Mouse (Mus musculus) hindbrain, embryonic 15.5 days (tissue): ENCODE data around the gene 2010300C02Rik. TPM values are rescaled to one million over a fixed set of nuclear protein-coding genes. Genes with fewer than 3 reads are reported as not detected.
"Not testable (repeated sequence)": the region's sequence is repeated elsewhere in the genome, so short reads cannot be mapped to it uniquely, and the experiment has no call there.

Experiments
- ATAC-seq: fragments of 200-750 bp; cut with Nextera tagmentation; 2 replicates; pipeline ENCODE4 v1.8.0; 2017; ENCODE audit warnings: low read depth, moderate number of reproducible peaks, moderate TSS enrichment; ENCODE audit not compliant: low FRiP score
- H3K27ac ChIP-seq: fragments of 300-500 bp; sonication (generic); replicated peaks from 2 replicates; pipeline ENCODE4 v1.5.1; 2015; ENCODE audit warnings: mild to moderate bottlenecking, inconsistent platforms
- H3K27me3 ChIP-seq: fragments of 300-500 bp; sonication (generic); 2 replicates; pipeline ENCODE4 v1.6.1; 2015; ENCODE audit warnings: control low read depth, inconsistent platforms
- H3K36me3 ChIP-seq: fragments of 300-500 bp; sonication (generic); 2 replicates; pipeline ENCODE4 v1.6.1; 2015; ENCODE audit warnings: control low read depth, inconsistent platforms
- H3K4me1 ChIP-seq: fragments of 300-500 bp; sonication (generic); replicated peaks from 2 replicates; pipeline ENCODE4 v1.6.1; 2015; ENCODE audit warnings: control low read depth, inconsistent platforms
- H3K4me2 ChIP-seq: fragments of 300-500 bp; sonication (generic); 2 replicates; pipeline ENCODE4 v1.6.1; 2015; ENCODE audit warnings: moderate library complexity, mild to moderate bottlenecking, inconsistent platforms
- H3K4me3 ChIP-seq: fragments of 300-500 bp; sonication (generic); 2 replicates; pipeline ENCODE4 v1.5.1; 2015; ENCODE audit warnings: mild to moderate bottlenecking, inconsistent platforms
- H3K9ac ChIP-seq: fragments of 300-500 bp; sonication (generic); 2 replicates; pipeline ENCODE4 v1.6.1; 2015; ENCODE audit warnings: inconsistent platforms
- H3K9me3 ChIP-seq: fragments of 300-500 bp; sonication (generic); 2 replicates; pipeline ENCODE4 v1.6.1; 2016; ENCODE audit warnings: control low read depth, inconsistent platforms
- WGBS: fragments of 180-500 bp; shearing (Covaris S2); methylation state at CpG from one replicate; pipeline ENCODE4 v1.1.7; 2015; 5-methylcytosine and 5-hydroxymethylcytosine counted together
- polyA plus RNA-seq: library from polyadenylated mRNA; unstranded; fragments of >200 nt; fragmentation: Nextera tagmentation; extraction: Ambion mirVana; gene quantifications from 2 replicates; pipeline ENCODE4 v1.2.1, GENCODE M21; 2015

The 2010300C02Rik gene
- polyA plus RNA-seq, 1 experiment from 2014 or later, result 3.2 TPM

DNA sequence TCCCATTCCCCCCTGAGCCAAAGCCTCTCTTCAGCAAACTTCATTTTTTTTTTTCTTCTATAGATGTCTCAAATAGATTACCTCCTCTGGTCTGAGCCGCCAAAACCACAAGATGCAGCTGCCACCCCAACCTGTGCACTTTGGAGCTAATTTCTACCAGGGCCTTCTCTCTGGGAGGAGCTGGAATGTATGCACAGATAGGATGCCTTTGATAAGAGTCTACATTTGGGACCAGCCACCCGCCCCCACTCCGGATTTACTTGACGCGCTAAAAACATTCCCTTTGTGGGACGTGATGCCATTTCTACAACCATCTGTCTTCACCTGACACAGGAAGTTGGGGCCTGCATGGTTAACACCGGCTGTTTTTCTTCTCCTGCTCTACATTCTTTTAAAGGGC is 105.0 kb downstream of the 2010300C02Rik start:
- WGBS, result 76% methylated on average over 7 of the region's 7 CpGs
- ATAC-seq, result no peak
- Histone ChIP-seq H3K9me3 (no peaks in the 10 kb centered on the region), H3K27me3 (no peaks in the 10 kb centered on the region), H3K4me1 (peaks cover 12% of the 10 kb centered on the region), H3K27ac (no peak overlapping the region), H3K4me2 (no peak overlapping the region), H3K9ac (no peak overlapping the region), H3K4me3 (no peak overlapping the region), H3K36me3 (no peaks in the 10 kb centered on the region)

DNA sequence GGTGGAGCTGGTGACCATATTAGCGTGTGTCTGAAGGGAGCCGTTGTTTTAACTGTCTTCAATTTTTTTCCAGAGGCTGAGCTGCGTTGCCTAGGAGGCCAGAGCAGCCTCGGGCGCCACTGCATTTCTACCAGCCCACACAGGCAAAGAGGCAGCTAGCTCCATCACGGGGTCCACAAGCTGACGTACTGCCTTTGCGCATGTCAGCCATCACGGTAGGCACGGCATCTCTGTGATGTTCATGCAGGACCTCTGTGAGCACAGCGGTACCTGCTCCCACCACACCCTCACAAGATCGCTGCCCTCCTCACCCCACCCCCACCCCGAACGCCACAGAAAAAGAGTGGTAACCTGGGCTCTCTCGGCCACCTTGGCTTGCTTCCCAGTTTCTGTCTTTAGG is 105.8 kb downstream of the 2010300C02Rik start:
- no peaks in the 10 kb centered on the region for H3K27me3 ChIP-seq
- no peak overlapping the region for H3K9ac ChIP-seq
- peak overlapping the region; percentile 62 for H3K27ac ChIP-seq
- H3K4me1 ChIP-seq, result peaks cover 12% of the 10 kb centered on the region
- H3K4me3 ChIP-seq, result no peak overlapping the region
- ATAC-seq, result peak; percentile 69; the same call in 1 of the 2 replicates
- peak overlapping the region; percentile 32 for H3K4me2 ChIP-seq
- no peaks in the 10 kb centered on the region for H3K9me3 ChIP-seq
- WGBS, result 58% methylated on average over 15 of the region's 15 CpGs
- H3K36me3 ChIP-seq, result no peaks in the 10 kb centered on the region

DNA sequence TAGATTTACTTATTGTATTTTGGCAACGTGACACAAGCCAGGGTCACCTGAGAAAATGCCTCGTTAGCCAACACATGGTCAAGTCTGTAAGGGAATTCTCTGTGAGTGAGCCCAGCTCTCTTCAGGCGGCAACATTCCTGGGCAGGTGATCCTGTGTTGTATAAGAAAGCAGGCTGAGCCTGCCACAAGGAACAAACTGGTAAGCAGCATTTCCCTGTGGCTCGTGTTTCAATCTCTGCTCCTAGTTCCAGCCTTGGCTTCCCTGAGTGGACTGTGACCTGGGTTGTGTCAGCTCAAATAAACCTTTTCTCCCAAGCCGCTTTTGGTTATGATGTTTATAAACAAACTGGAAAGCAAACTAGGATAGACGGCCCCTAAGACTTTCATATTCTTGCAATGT is 108.9 kb downstream of the 2010300C02Rik start:
- 86% methylated on average over 6 of the region's 6 CpGs for WGBS
- Histone ChIP-seq H3K4me1 (peaks cover 12% of the 10 kb centered on the region), H3K27ac (no peak overlapping the region), H3K9me3 (no peaks in the 10 kb centered on the region), H3K36me3 (no peaks in the 10 kb centered on the region), H3K4me2 (no peak overlapping the region), H3K9ac (no peak overlapping the region), H3K4me3 (no peak overlapping the region), H3K27me3 (no peaks in the 10 kb centered on the region)
- no peak for ATAC-seq

DNA sequence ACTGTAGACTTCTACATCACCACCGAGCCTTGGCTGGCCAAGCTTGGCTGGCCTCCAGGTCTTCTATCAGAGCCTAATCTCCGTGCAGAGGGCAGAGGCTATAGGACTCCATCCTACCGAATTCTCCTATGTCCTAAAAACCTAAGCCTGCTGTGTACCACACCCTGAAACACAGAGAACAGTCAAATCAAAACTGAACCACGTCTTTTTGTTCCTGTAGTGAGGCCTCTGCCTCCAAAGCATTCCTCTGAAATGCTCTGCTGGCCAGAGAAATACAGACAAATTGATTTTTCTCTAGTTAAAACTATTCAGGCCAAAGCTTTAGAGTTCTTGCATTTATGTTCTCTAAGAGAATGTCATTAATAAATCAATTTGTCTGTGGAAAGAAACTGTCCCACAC is 109.6 kb downstream of the 2010300C02Rik start:
- H3K36me3 ChIP-seq, result no peaks in the 10 kb centered on the region
- H3K9me3 ChIP-seq, result no peaks in the 10 kb centered on the region
- H3K27ac ChIP-seq, result no peak overlapping the region
- peaks cover 12% of the 10 kb centered on the region for H3K4me1 ChIP-seq
- no peak overlapping the region for H3K4me2 ChIP-seq
- no peaks in the 10 kb centered on the region for H3K27me3 ChIP-seq
- no peak overlapping the region for H3K9ac ChIP-seq
- no peak overlapping the region for H3K4me3 ChIP-seq
- 69% methylated on average over 4 of the region's 4 CpGs for WGBS
- ATAC-seq, result no peak

DNA sequence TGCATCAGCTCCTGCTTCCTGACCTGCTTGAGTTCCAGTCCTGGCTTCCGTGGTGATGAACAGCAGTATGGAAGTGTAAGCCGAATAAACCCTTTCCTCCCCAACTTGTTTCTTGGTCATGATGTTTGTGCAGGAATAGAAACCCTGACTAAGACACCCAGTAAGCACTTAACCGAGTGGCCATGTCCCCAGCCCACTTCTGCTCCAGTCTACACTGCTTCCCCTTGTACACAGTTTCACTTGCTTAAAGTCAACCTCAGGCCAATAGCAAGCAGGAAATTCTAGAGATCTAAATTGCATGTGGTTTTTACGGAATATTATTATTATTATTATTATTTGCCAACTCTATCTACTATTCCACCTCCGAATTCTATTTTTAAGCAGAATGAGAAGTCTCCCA is 114.2 kb downstream of the 2010300C02Rik start:
- not testable (repeated sequence) for H3K27me3 ChIP-seq, ATAC-seq, H3K4me3 ChIP-seq, H3K27ac ChIP-seq, H3K9me3 ChIP-seq, H3K36me3 ChIP-seq, H3K4me1 ChIP-seq, H3K9ac ChIP-seq, H3K4me2 ChIP-seq
- 93% methylated on average over 4 of the region's 5 CpGs for WGBS

DNA sequence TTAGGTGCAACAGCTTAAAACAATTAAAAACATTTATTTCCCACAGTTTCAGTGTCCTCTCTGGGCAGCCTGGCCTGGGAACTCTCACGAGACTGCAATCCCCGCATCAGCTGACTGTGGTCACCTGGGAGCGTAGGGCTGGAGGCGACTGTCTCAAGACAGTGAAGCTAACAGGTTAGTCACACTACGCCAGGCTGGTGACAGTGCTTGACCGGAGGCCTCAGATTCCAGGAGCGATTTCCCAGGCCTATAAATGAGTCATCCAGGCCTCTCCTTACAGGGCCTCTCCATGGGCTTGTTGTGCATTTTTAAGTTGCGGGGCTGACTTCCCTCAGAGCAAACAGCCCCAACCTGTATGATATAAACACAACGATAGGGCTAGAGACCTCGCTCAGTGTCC is 116.7 kb downstream of the 2010300C02Rik start:
- no peak overlapping the region for H3K9ac ChIP-seq
- 95% methylated on average over 10 of the region's 10 CpGs for WGBS
- H3K4me3 ChIP-seq, result no peak overlapping the region
- no peaks in the 10 kb centered on the region for H3K36me3 ChIP-seq
- no peaks in the 10 kb centered on the region for H3K4me1 ChIP-seq
- ATAC-seq, result no peak
- H3K27ac ChIP-seq, result no peak overlapping the region
- no peaks in the 10 kb centered on the region for H3K27me3 ChIP-seq
- H3K9me3 ChIP-seq, result no peaks in the 10 kb centered on the region
- no peak overlapping the region for H3K4me2 ChIP-seq

DNA sequence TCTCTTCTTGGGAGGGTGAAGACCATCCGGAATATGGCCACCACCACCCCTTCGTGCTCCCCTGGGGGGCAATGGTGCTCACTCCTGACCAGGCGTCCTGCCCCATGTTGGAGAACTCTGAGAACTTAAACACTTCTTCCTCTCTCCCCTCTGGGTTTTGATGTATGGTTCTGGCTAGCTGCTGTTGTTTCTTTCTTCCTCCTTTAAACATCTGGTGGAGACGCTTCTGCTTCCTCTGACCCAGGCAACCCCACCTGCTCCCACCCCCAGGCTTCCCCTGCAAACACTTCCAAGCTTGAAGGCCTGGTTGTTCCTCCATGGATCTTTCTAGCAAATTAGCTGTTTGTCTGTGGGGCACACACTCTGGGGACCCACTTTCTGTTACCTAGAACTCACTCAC is 117.6 kb downstream of the 2010300C02Rik start:
- H3K36me3 ChIP-seq, result no peaks in the 10 kb centered on the region
- H3K27ac ChIP-seq, result no peak overlapping the region
- no peak overlapping the region for H3K4me3 ChIP-seq
- H3K4me2 ChIP-seq, result no peak overlapping the region
- no peak for ATAC-seq
- no peaks in the 10 kb centered on the region for H3K9me3 ChIP-seq
- no peaks in the 10 kb centered on the region for H3K27me3 ChIP-seq
- 93% methylated on average over 4 of the region's 4 CpGs for WGBS
- H3K4me1 ChIP-seq, result no peaks in the 10 kb centered on the region
- no peak overlapping the region for H3K9ac ChIP-seq

DNA sequence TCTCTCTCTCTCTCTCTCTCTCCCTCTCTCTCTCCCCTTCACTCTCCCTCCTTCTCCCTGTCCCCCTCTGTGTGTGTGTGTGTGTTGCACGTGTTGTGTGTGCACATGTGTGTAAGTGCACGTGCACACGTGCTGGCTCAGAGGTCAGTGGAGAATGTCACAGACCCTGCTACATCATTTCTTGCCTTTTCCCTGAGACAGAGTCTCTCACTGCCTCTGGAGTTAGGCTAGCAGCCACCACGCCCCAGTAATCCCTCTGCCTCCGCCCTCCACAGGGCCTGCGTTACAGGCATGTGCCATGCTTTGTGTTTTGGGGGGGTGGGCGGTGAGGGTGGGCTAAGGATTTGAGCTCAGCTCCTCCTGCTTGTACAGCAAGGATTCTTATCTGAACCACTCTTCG is 118.4 kb downstream of the 2010300C02Rik start:
- H3K4me2 ChIP-seq, result no peak overlapping the region
- H3K27me3 ChIP-seq, result no peaks in the 10 kb centered on the region
- H3K27ac ChIP-seq, result no peak overlapping the region
- 89% methylated on average over 8 of the region's 8 CpGs for whole genome bisulfite sequencing
- no peak overlapping the region for H3K9ac ChIP-seq
- no peaks in the 10 kb centered on the region for H3K9me3 ChIP-seq
- no peaks in the 10 kb centered on the region for H3K4me1 ChIP-seq
- no peak overlapping the region for H3K4me3 ChIP-seq
- H3K36me3 ChIP-seq, result no peaks in the 10 kb centered on the region
- ATAC-seq, result no peak

DNA sequence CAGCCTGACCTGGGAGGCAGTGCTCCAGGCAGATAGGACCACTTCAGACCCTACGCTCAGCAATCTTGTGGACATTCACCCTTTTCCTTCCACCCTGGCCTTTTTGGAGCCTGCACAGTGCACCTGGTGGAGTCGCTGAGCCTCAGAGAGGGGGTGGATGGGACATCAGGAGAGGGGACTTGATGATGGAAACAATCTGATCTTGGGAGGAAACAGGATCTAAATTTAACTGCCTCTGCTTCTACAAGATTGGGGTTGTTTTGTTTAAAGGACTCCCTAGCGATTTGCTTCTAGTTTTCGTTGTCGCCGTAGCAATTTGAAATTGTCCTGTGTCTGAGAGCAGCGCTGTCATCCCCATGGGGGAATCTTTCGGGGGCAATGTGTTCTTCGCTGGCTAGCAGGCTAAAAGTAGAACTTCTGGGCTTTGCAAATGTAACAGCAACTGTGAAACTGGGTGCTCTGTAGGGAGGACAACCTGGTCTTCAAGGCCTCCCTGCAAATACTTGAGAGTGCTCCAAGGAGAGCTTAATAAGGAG is 119.2 kb downstream of the 2010300C02Rik start:
- no peak overlapping the region for H3K9ac ChIP-seq
- ATAC-seq, result no peak
- H3K27me3 ChIP-seq, result no peaks in the 10 kb centered on the region
- no peak overlapping the region for H3K4me3 ChIP-seq
- H3K4me2 ChIP-seq, result no peak overlapping the region
- H3K27ac ChIP-seq, result no peak overlapping the region
- 65% methylated on average over 9 of the region's 9 CpGs for WGBS
- H3K4me1 ChIP-seq, result no peaks in the 10 kb centered on the region
- H3K9me3 ChIP-seq, result no peaks in the 10 kb centered on the region
- no peaks in the 10 kb centered on the region for H3K36me3 ChIP-seq

DNA sequence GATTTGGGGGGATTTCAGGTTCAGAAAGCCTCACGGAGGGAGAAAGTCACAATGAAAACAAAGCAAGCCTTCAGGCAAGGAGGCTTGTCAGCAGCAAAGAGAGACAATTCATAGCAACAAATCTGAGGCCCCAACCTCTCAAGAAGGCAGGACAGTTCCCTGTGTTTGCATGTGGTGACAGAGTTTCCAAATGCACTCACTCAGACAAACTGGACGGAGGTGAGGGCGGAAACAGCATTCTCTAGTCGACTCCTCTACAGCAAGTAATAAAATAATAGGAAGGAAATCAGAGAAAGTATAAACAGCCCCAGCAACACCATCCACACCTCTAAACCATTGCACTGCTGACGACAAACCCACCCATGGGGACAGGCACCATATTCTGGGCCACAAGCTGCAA is 120.9 kb downstream of the 2010300C02Rik start:
- Histone ChIP-seq H3K4me1 (no peaks in the 10 kb centered on the region), H3K27ac (no peak overlapping the region), H3K36me3 (no peaks in the 10 kb centered on the region), H3K9ac (no peak overlapping the region), H3K27me3 (no peaks in the 10 kb centered on the region), H3K4me2 (no peak overlapping the region), H3K9me3 (no peaks in the 10 kb centered on the region), H3K4me3 (no peak overlapping the region)
- no peak for ATAC-seq
- 83% methylated on average over 5 of the region's 5 CpGs for WGBS

DNA sequence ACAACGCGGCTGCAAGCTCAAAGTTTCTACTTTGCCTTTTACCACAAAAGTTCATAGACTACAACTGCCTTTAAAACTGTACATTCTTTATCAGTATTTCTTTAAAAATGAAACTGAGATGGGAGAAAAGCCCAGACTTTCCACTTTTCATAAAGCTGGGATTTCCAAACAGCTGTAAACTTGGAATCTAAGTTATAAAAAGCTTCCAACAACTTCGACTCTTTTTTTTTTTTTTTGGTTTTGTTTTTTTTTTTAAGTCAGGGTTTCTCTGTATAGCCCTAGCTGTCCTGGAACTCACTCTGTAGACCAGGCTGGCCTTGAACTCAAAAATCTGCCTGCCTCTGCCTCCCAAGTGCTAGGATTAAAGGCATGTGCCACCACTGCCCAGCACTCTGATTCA is 125.1 kb downstream of the 2010300C02Rik start:
- 94% methylated on average over 3 of the region's 3 CpGs for WGBS
- H3K4me3 ChIP-seq, H3K4me2 ChIP-seq, H3K9me3 ChIP-seq, H3K27me3 ChIP-seq, H3K36me3 ChIP-seq, ATAC-seq, H3K9ac ChIP-seq, H3K4me1 ChIP-seq, H3K27ac ChIP-seq: not testable (repeated sequence)

DNA sequence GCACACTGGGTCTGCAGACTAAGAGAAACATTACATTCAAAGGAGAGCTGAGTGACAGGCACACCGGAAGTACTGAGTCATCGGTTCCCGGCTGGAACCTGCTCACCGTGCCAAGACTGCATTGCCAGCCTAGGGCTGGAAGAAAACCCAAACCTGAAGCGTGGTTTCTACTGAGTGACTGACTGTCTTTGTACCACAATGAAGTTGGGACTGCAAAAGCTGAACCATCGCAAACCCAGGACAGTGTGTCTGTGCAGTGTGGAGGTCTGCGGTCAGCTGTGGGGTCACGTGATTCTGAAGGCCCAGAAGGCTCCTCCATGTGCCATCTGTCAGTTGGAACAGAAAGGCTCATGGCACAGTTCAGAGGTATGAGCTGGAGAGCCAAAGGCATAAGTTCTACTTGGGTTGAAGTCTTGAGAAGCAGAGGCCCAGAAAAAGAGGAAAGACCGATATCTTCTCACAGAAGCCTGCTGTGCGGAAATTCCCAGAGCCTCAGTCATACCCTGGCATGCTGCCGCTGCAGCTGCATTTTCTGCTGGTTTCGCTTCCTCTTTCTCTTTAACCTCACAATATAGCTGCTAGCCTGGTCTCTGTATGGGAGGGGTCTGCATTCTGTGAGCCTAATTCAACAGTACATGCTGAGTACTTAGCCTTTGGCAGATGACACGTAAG is 133.9 kb downstream of the 2010300C02Rik start:
- ATAC-seq, result no peak
- 0 out of 2 replicates have a peak overlapping the region, but pooled peaks have one; percentile 11 for H3K27ac ChIP-seq
- WGBS, result 79% methylated on average over 13 of the region's 13 CpGs

More for the DNA sequence above, 133.9 kb downstream of the 2010300C02Rik start:
- H3K36me3 ChIP-seq, result no peaks in the 10 kb centered on the region
- H3K9me3 ChIP-seq, result no peaks in the 10 kb centered on the region
- no peak overlapping the region for H3K4me2 ChIP-seq
- H3K9ac ChIP-seq, result no peak overlapping the region
- H3K4me3 ChIP-seq, result no peak overlapping the region
- H3K27me3 ChIP-seq, result no peaks in the 10 kb centered on the region
- no peaks in the 10 kb centered on the region for H3K4me1 ChIP-seq
